Mouse (Mus musculus) bone marrow macrophage, adult 2 months (primary cell): ENCODE results near the gene Shc2.

Experiments
- CTCF ChIP-seq: IDR thresholded peaks from 2 replicates; pipeline ENCODE4 v1.5.1; 2012; ENCODE audit warnings: low read depth, mild to moderate bottlenecking, low read length, moderate library complexity
- POLR2A ChIP-seq: IDR thresholded peaks from 2 replicates; pipeline ENCODE4 v1.6.1; 2012; ENCODE audit warnings: mild to moderate bottlenecking, low read depth, low read length, borderline replicate concordance

DNA sequence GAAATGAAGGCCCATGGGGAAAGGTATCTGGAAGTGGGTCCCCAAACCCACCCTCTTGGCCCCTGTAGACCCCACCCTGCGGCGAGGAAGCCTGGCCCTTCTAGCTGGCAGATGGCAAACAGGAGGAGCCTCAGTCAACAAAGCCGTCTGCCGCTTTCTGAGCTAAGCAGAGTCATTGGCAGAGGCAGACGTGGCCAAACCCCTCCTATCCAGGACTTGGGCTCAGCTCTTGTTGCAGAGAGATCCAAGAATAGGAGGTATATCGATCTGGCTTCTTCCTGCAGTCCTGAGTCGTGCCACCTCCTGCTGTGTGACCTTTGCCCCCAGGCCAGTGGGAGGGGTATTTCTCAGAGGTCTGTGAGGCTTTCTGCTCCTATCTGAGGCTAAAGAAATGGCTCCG lies 21.9 kb downstream of the Shc2 start:
- TF ChIP-seq CTCF (no peak), POLR2A (no peak)
